Mouse (Mus musculus) layer of hippocampus, postnatal 10 days (tissue): ENCODE data around the gene Opcml. TPM values are rescaled to one million over a fixed set of nuclear protein-coding genes. Genes with fewer than 3 reads are reported as not detected.

Experiments used
- DNase-seq, 2 experiments: peaks; one replicate each; pipeline ENCODE4 v3.0.0; 2021; ENCODE audit warnings: low spot score in 2 of 2
- total RNA-seq, 2 experiments: library from RNA; stranded (reverse); gene quantifications; 2 replicates each; pipeline ENCODE4 v1.2.3; 2021

Gene Opcml
- total RNA-seq, 2 experiments from 2014 or later: 363 to 385 TPM

DNA sequence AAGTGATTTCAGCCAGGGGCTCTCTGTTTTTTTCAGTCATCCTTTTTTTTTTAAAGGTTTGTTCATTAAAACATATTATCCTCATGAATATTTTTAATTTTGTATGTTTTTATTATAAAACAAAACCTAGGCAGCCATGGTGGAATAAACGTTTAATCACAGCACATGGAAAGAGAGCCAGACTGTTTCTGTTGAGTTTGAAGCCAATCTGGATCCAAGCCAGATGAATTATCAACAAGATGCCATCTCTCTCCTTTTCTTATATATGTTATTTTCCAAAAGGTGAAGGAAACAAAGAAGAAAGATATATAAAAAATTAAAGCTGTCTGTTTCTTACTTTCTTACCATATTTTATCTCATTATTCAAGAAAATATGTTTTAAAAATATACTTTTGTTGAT, 815.0 kb downstream of the Opcml start:
- no peak for DNase-seq

DNA sequence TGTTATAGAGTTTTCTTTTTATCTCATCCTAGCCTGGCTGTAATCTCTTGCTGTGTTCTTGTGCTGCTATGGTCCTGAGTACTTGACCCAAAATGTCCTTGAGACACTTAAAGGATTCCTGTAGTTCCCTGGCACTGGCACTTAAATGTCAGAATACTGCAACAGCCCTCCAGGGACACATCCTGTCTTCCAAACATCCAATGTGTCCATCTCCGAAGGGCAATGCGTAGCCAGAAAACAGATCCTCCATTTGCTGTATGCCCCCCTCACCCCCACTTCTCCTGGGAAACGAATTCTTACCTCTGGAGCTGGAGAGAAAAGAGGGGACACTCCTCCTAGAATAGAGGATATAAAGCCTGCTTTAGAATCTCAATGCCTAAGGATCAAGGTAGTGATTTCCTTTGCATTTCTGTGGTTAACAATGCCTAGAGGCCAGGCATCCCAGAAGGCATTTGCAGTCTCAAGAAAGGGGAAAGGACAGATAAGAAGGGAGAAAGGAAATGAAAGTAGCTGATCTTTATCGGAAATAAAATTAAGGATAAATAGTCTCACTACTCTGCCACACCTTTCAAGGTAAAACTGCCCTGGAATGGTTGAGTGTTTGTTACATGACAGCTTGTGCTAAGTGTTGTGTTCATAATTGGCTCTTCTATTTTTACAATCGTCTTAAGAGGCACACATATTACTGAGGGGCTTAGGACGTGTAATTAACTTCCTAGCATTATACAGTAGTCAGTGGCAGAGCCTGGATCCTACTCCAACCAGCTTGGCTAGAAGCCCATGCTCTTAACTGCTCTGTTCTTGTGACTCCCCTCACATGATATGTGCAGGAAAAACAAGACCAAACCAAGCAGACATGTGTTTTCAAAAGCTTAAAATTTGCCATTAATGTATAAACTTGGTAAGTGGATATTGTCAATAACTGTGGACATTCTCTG, 823.4 kb downstream of the Opcml start:
- DNase-seq: no peak

DNA sequence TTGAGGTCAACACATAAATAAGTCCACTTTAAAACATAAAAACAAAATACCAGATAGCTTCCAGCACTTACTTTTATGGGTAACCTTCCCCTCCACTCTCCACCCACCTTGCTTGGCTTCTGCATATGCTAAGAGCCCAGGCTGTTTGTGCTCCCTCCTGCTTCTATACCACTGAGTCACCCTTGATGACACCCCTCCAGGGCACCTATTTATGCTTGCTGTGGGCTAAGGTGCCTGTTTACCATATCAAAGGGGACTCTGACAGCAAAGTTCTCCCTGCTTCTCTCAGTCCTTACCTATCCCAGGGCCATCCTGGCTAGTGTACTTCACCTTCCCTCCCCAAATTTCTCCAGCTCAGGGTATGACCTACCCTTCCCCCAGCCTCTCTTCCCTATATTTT, 824.9 kb downstream of the Opcml start:
- DNase-seq: no peak

DNA sequence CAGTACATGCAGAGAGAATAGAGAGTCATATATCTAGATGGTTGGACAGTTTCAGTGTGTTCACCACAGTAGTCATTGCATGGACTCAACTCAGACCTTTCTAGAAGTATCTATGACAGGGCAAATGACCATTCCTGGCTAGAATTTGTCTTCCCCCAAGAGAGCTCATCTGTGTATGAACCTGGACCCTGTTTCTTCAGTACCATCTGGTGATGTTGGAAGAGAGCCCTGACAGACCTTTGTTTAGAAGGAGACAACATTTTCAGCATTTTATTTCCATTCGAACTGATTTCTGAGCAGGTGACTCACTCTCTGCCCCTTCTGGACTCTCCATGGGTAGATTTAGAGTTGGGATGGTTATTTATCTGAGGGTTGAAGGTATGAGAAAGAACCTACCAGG, 827.1 kb downstream of the Opcml start:
- no peak for DNase-seq

DNA sequence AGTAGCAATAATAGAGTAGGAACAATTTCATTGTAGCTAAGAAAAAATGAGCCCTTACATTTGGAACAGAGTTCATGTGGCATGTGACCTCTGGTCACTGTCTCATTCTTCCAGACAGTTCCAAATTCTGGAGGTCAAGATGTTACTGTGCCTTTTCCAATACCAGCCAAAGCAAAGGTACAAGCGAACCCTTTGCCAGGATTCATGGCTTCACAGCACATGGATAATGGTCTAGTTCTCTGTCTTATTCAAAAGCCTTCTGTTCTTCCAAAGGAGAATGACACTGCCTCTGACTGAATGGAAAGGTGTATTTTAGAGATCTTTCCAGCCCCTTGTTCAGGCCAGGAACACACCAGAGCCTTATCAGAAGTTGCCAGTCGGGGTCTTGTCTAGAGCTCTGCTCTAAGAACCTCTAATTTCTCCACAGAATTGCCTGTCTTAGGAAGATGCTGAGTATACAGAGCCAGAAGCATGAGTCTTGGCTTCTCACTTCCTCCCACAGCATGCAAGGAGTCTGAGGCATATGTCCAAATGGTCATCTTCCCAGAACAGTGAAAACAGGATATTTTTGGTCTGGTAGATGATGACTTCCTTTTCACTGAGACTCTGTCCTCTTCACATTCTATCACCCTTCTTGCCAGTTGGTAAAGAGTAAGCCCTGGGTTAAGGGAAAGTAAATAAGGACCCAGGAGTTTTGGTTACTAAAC, 827.8 kb downstream of the Opcml start:
- no peak for DNase-seq

DNA sequence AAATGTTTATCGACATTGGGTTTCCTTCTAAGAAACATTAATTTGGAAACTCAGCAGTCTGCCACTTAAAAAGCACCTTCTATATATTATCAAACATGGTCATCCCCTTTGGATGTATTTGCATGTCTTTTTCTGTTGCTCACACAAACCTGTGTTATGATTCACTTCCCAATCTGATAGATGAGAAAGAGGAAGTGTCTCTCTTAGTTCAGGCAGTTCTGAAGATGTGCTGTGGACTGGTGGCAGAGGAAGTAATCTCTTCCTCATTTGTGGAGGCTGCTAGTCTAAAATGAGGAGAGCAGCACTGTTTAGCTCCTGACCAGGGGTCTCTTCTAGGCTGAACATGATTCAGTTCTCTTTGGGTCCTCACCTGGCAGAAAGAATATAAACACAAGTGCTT, 831.4 kb downstream of the Opcml start:
- no peak for DNase-seq

DNA sequence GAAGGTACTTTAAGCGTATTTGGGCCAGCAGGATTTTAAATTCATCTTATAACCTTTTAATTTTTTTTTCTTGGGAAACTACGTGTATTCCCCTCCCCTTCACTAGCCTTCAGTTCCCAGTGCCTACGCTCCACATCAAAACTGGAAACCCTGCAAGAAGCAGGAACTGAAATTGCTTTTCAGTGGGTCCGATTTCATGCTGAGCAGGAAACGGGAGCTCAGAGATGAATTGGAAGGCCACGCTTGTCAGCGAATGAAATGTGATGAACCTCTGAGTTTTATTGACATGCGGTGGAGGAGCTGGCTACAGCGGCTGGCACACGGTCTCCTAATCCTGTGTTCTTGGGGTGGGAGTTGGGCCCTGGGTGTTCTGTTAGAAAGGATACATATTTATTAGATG, 834.3 kb downstream of the Opcml start:
- DNase-seq: no peak

DNA sequence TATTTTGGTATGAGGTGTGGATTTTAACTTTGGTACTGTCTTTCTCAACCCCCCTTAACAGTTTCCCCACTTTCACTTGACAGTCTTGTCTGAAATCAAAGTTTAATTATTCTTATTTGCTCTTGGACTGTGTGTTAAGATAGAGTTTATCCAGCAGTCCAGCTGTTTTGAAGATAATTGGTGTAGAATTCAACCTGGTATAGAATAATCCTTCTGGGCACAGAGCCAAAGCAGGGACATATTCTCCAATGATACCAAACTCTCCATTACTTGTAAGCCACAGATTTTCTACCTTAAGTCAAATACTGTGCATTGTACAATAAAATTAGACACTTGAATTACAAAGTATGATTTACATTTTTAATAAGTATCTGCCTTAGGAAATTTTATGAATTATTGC, 852.2 kb downstream of the Opcml start:
- no peak for DNase-seq

DNA sequence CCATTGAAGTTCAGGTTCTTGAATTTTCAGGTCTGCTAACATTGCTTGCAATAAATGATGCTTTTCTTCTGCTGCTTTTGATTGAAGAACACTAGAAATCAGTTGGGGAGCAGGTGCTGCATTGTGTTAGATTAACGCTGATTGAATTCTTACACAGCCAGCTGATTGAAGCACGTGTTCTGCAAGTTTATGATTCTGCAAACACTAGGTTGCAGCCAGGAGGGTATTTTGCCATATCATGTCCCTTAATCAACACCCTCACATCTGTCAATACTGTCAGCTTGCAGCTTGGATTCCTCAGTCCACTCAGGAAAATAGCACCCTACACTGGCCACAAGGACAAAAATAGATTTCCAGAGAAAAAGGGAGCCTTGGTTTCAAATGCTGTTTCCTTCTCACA, 853.5 kb downstream of the Opcml start:
- no peak for DNase-seq

DNA sequence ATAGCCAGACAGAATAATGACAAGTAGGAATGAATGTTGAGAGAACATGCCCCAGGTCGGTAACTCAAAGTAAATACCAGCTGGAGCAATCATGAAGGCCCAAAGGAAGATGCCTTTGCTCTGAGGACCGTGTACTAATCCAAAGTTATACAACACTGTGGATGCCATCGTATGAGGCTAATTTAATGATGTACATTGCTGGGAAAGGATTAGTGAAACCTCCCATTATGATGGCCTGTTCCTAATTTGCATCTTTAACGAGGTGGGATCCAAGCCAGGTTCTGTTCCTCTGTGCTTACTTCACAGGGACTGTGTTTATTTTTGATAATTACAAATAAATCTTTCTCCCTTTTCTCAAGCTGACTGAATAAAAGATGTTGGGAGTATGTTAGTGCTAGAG, 859.5 kb downstream of the Opcml start:
- DNase-seq: no peak

DNA sequence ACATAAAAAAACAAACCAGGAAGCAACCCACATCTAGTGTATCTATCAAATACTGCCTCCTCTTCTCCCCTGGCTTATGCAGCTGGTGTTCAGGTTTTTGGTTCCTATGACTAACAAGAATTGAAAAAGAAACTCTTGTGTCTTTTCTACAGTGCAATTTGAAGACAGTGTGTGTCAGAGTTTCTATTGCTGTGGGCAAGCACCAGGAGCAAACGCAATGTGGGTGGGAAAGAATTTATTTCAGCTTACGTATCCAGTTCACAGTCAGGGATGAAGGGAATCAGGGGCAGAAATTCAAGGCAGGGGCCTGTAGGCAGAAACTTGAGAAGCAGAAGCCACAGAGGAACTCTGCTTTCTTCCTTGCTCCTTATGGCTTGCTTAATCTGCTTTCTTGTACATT, 869.4 kb downstream of the Opcml start:
- DNase-seq: no peak

DNA sequence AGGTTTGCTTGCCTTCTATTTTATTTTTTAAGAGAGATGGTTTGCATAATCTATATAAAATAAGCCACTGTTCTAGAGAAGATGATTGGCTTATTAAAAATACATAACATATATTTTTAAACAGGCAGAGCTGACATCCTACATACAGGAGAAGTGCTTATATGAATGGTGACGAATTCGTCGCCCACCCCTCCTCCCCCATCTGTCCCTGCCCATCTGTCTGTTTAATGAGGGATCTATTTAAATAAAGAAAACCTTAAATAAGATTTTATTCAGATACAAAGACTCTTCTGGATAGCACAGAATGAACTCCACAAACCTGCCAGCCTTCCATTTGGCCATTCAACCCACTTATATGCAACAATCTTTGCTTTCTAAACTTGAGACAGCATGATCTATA, 872.3 kb downstream of the Opcml start:
- no peak for DNase-seq

DNA sequence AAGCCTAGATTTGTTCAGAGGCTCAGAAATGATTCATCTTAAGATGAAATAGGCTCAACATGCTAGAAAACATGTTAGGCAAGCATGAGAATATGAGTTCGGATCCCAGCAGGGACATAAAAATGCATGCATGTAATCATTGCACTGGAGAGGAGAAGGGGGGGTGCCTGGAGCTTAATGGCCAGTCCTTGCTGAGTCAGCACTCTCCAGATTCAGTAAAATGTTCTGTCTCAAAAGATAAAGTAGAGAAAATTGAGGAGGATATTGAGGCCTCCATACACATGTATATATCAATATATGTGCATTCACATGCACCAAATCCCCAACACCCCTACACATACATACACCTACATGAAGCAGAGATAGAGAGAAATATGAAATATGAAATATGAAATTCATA, 889.7 kb downstream of the Opcml start:
- no peak for DNase-seq

DNA sequence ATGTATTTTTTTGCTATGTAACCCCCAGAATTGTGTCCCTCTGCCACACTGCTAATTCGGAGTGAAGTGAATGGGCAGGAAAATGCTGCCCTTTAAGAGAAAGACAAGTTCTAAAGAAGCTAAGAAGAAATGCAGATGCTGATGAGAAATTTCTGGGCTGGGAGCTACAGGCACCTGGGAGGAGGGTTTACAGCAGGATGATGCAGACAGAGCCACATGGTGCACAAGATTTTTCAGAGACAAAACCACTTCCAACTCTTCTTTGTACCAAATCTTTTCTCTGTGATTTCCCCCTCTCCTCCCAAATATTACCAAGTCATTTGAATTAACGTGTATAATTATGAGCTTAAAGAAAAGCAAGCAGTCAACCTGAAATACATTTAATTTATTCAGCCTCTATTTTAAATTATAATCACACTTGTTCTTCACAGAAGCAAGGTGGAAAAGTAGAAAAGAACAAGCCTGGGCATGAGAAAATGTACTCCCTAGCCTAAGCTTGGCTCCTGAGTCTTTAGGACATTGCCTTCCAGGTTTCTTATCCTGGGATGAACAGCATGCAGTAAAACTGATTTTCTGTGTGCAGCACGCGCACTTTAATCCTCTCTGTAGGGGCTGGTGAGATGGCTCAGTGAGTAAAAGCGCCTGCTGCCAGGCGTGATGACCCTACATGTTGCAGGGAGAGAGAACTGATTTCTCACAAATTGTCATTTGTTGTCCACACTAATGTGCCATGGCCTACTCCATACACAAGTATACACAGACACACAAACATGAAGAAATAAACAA, 890.9 kb downstream of the Opcml start:
- DNase-seq: no peak

DNA sequence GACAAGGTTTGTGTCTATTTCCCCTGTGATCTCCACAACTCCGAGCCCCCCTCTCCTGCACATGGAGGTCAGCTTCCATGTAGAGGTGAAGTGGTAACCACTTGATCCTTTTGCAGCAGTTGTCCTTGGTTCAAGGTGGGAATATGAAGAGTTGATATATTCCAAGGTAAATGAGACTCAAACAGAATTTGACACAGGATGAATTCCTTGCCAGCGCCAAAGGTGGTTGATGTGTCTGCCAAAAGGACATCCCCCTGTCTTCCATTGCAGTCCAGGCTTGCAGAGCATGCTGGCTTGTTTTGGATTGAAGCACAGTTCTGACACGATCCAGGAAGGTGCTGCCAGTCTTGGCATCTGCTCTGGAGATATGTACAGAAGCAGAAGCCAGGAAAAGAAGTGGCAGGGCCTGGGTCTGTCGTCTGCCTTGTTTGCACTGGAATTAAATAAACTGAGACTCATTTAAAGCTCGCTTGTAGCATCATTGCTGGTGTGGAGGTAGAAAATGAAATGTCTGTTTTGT, 893.4 kb downstream of the Opcml start:
- DNase-seq: peak; percentile 24

DNA sequence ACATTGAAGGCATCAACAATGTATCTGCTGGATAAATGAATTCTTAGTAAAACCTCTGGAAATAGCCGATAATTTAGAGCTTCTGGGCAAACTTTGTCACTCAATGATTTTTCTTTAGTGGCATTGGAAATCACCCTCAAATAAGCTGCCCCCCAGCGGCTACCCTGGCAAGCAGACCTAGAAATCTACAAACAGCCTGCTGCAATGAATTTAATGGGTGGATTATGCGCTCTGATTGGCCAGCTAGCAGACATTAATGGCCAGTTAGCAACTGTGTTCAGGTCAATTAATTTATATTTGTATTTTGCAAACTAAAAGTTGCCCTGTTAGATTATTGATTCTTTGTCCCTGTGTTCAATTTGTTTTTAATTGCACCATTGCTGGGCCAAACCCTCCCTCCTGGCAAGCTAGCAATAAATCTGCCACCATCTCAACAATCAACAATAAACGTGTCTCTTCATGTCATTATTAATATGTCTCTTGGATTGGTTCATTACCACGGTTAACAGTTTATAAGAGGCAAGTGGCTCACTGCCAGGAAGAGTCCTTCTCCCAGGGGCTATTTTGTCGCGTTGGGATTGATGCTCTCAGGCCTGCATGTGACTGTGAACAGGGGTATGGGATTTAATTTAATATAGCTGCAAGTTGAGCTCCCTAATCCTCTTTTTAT, 896.5 kb downstream of the Opcml start:
- no peak for DNase-seq

DNA sequence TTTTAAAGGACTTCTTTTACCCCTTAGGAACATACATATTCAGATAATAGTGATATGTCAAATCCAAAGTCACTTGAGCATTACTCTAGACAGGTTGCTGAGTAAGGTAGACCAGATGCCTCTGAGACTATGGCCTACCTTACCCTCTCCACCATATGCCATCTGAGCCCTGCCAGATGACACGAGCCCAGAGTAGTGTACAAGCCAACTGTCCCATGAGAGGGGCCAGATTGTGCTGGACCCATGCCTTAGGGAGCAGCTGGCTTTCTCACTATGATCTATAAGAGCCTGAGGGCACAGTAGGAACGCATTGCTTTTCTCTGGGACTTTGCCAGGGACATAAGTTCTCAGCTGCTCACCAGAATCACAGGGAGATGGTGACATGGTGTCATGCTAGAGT, 899.6 kb downstream of the Opcml start:
- peak; percentile 36 to 44 for DNase-seq

DNA sequence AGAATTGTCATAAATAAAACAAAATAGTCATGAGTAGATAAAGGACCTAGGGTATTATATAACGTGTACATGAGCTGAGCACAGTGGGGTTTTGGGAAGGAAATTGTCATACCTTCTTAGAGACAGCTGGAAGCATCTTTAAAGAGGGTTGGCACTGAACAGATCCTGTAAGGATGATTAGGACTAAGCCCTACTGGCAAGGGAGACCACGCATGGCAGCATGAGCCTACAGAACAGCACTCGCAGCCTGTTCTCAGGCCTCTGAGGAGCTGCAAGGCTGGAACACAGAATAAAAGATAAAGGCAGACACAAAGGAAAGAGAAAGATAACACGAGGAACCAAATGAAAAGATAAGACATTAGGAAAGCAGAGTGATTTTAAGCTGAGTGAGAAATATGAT, 915.2 kb downstream of the Opcml start:
- no peak for DNase-seq

DNA sequence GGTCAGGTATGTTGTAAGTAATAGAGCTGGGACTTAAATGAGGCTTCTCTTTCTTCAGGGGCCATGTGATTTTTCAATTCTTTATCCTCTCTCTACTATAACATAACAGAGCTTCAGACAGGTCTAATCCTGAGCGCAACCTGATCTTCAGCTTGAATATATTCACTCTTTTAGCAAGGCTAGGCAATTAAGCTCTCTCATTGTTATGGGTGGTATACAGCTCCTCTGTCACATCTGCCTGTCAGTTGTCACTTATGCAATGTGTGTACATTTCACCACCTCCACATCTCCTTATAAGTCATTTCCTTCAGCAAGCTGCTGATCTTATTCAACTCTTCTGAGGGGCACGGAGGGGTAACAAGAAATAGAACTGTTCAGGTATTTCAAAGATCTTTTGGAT, 924.0 kb downstream of the Opcml start:
- no peak for DNase-seq

DNA sequence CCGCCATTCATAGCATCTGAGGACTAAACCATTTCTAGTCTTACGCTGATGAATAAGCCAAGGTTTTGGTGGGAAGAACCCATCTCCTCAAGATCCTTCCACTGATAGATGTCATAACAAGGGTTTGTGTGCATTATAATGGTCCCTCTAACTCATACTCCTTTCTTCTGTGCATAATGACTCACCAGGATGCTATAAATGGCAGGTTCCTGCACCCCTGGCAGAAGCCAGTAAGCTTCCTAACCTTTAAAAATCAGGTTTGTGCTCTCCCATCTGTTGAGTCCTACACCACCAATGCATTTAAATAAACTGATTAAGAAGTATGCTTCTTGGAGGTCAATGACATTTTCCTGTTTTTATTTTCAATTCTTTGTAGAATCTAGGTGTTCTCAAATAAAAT, 929.6 kb downstream of the Opcml start:
- no peak for DNase-seq
